Mouse (Mus musculus) olfactory bulb, adult 2 months (tissue): ENCODE results near the gene Rbms2.

Experiments
- CTCF ChIP-seq: fragments of 200-500 bp; IDR thresholded peaks from 2 replicates; pipeline ENCODE4 v1.5.1; 2012; ENCODE audit warnings: low read depth, mild to moderate bottlenecking, low read length, moderate library complexity; ENCODE audit not compliant: insufficient read depth
- POLR2A ChIP-seq: fragments of 200-500 bp; IDR thresholded peaks from 2 replicates; pipeline ENCODE4 v1.6.1; 2012; ENCODE audit warnings: mild to moderate bottlenecking, low read depth, low read length, moderate library complexity; ENCODE audit not compliant: insufficient read depth

- TF ChIP-seq POLR2A (no peak), CTCF (no peak)
These were observed 41.6 kb upstream of the Rbms2 start for GRCm38 (mm10) chr10:128221533-128222286.
